Mouse (Mus musculus) embryonic fibroblast, embryonic 13.5 days (primary cell): ENCODE data around the gene Pgpep1. TPM values are rescaled to one million over a fixed set of nuclear protein-coding genes. Genes with fewer than 3 reads are reported as not detected.

Experiments used
- H3K27ac ChIP-seq: 2 replicates; pipeline ENCODE4 v1.5.1; 2012; ENCODE audit warnings: low read length, control low read depth, inconsistent platforms; ENCODE audit not compliant: insufficient read depth
- H3K4me1 ChIP-seq: 2 replicates; pipeline ENCODE4 v1.6.1; 2011; ENCODE audit warnings: low read length; ENCODE audit not compliant: control insufficient read depth, insufficient read depth
- H3K4me3 ChIP-seq: 2 replicates; pipeline ENCODE4 v1.5.1; 2011; ENCODE audit warnings: mild to moderate bottlenecking, control low read depth, low read length; ENCODE audit not compliant: insufficient read depth
- CTCF ChIP-seq: IDR thresholded peaks from 2 replicates; pipeline ENCODE4 v1.5.1; 2011; ENCODE audit warnings: mild to moderate bottlenecking, control low read depth, low read length, moderate library complexity, borderline replicate concordance; ENCODE audit not compliant: insufficient read depth
- POLR2A ChIP-seq: IDR thresholded peaks from 2 replicates; pipeline ENCODE4 v1.6.1; 2011; ENCODE audit warnings: low read depth, mild to moderate bottlenecking, control low read depth, low read length, moderate library complexity
- polyA plus RNA-seq: library from polyadenylated mRNA; stranded (reverse); fragments of >200 nt; gene quantifications from 2 replicates; pipeline ENCODE4 v1.2.4, GENCODE M21; 2011; ENCODE audit warnings: low read depth; ENCODE audit not compliant: missing spikeins, insufficient read length

The Pgpep1 gene
- polyA plus RNA-seq, 1 experiment = 53.7 TPM

- Histone ChIP-seq H3K4me3 (no peak overlapping the region), H3K4me1 (no peaks in the 10 kb centered on the region), H3K27ac (no peak overlapping the region)
- TF ChIP-seq CTCF (no peak), POLR2A (no peak)
Measured at GRCm38 (mm10) chr8:70665599-70665998, 5.4 kb upstream of the Pgpep1 start.

- TF ChIP-seq CTCF = no peak
- no peak for TF ChIP-seq POLR2A
- Histone ChIP-seq H3K4me3 (no peak overlapping the region), H3K4me1 (no peaks in the 10 kb centered on the region), H3K27ac (no peak overlapping the region)
Measured at GRCm38 (mm10) chr8:70664631-70665030, 4.4 kb upstream of the Pgpep1 start.

GRCm38 (mm10) chr8:70663691-70664090 is 3.5 kb upstream of the Pgpep1 start:
- Histone ChIP-seq H3K4me3 (no peak overlapping the region), H3K27ac (no peak overlapping the region), H3K4me1 (no peaks in the 10 kb centered on the region)
- TF ChIP-seq POLR2A = no peak
- no peak for TF ChIP-seq CTCF

- H3K4me3 ChIP-seq = peak overlapping the region; percentile 73
- 0 out of 2 replicates have a peak overlapping the region, but pooled peaks have one; percentile 4 for H3K27ac ChIP-seq
- H3K4me1 ChIP-seq = 0 out of 2 replicates have a peak, but pooled peaks cover 2% of the 10 kb centered on the region
- peak; percentile 94 for TF ChIP-seq POLR2A
- TF ChIP-seq CTCF = no peak
Measured at GRCm38 (mm10) chr8:70659604-70660272, 450 bp downstream of the Pgpep1 start.

GRCm38 (mm10) chr8:70658897-70659603 is 1.1 kb downstream of the Pgpep1 start:
- TF ChIP-seq CTCF (no peak), POLR2A (no peak)
- Histone ChIP-seq H3K27ac (peak overlapping the region; percentile 37; the same call in 1 of the 2 replicates), H3K4me3 (peak overlapping the region; percentile 73), H3K4me1 (0 out of 2 replicates have a peak, but pooled peaks cover 2% of the 10 kb centered on the region)

GRCm38 (mm10) chr8:70657739-70658138 is 2.4 kb downstream of the Pgpep1 start:
- peak overlapping the region; percentile 16; the same call in 1 of the 2 replicates for H3K4me3 ChIP-seq
- no peak for TF ChIP-seq POLR2A
- no peak for TF ChIP-seq CTCF
- 0 out of 2 replicates have a peak, but pooled peaks cover 2% of the 10 kb centered on the region for H3K4me1 ChIP-seq
- peak overlapping the region; percentile 54 for H3K27ac ChIP-seq

- no peak for TF ChIP-seq POLR2A
- no peak for TF ChIP-seq CTCF
- Histone ChIP-seq H3K4me1 (0 out of 2 replicates have a peak, but pooled peaks cover 2% of the 10 kb centered on the region), H3K4me3 (no peak overlapping the region), H3K27ac (no peak overlapping the region)
Measured at GRCm38 (mm10) chr8:70657214-70657613, 3.0 kb downstream of the Pgpep1 start.

- no peak overlapping the region for H3K4me3 ChIP-seq
- no peak overlapping the region for H3K27ac ChIP-seq
- TF ChIP-seq POLR2A (no peak), CTCF (no peak)
- H3K4me1 ChIP-seq = 0 out of 2 replicates have a peak, but pooled peaks cover 2% of the 10 kb centered on the region
Measured at GRCm38 (mm10) chr8:70656193-70656790, 3.9 kb downstream of the Pgpep1 start.

GRCm38 (mm10) chr8:70655469-70655868 is 4.7 kb downstream of the Pgpep1 start:
- no peak overlapping the region for H3K27ac ChIP-seq
- H3K4me1 ChIP-seq = 0 out of 2 replicates have a peak, but pooled peaks cover 2% of the 10 kb centered on the region
- no peak overlapping the region for H3K4me3 ChIP-seq
- TF ChIP-seq CTCF (no peak), POLR2A (no peak)
